Mouse (Mus musculus): ENCODE measurements around the gene Nos3.

Nos3 gene

DNA sequence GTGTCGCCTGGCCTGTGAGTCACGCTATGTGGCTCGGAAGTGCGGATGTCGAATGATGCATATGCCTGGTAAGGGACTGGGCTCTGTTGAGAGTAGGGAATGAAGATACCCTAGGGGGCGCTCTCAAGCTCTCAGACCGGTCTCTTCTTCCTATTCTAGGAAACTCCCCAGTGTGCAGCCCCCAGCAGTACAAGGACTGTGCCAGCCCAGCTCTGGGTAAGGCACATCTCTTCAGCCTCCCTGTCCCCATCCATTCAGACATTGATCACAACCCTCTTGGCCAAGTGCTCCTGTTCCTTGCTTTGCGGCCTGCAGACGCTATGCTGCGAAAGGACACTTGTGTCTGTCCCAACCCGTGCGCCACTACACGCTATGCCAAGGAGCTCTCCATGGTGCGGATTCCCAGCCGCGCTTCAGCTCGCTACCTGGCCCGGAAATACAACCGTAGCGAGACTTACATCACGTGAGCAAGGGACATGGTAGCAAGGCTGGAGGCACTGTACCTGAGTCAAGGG lies 51.7 kb downstream of the Nos3 start:
- in situ Hi-C loops (cut with MboI; ENCODE audit: unreplicated experiment in 2 of 2) = loop anchor here in 1 of 2 experiments (5.0 to 25.0 kb wide), 2 partner anchors 56 to 171 kb away; partner anchors contain the start of genes Abcf2 and Chpf2

DNA sequence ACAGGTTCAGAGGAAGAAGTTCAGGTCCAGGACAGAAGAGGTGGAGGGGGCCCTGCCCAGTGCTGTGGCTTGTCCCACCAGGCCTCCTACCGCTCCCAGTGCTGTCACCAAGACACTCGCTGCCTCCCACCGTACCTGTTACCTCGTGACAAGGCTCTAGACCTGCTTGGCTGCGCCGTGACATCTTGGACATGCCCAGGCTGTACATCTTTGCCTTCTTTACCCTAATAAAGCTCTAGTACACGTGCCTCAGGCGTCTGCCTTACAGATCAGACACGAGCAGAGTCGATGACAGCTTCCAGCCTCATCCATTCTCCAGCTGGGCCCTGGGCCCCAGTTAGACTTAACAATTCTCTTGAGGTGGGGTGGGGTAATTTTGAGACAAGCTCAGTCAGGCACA lies 53.0 kb downstream of the Nos3 start:
- in situ Hi-C loops (cut with MboI; ENCODE audit: unreplicated experiment in 2 of 2) = loop anchor here in 1 of 2 experiments (5.0 to 25.0 kb wide), 2 partner anchors 55 to 170 kb away; partner anchors contain the start of genes Abcf2 and Chpf2

DNA sequence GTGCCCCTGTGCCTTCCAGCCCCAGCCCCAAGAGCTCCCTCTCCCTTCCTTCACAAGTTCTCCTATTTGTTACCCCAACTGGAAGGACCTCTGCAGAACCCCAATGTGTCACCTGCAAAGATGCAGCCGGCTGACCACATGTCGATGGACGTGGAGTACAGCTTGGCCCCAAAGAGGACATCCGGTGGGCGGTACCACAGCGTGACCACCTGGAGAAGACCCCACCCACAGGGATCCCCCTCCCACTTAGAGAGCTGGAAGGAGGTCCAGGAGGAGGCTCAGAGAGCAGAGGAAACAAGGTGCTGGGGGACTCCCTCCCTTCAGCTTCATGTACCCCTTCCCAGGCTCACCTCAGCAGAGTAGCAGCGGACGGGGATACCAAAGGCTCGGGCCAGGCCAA lies 55.8 kb downstream of the Nos3 start:
- in situ Hi-C loops (cut with MboI; ENCODE audit: unreplicated experiment in 2 of 2) = loop anchor here (5.0 to 25.0 kb wide), 2 partner anchors 37 to 167 kb away; partner anchors contain the start of genes Abcf2 (in 1 of the 2) and Chpf2 (in 1 of the 2)

DNA sequence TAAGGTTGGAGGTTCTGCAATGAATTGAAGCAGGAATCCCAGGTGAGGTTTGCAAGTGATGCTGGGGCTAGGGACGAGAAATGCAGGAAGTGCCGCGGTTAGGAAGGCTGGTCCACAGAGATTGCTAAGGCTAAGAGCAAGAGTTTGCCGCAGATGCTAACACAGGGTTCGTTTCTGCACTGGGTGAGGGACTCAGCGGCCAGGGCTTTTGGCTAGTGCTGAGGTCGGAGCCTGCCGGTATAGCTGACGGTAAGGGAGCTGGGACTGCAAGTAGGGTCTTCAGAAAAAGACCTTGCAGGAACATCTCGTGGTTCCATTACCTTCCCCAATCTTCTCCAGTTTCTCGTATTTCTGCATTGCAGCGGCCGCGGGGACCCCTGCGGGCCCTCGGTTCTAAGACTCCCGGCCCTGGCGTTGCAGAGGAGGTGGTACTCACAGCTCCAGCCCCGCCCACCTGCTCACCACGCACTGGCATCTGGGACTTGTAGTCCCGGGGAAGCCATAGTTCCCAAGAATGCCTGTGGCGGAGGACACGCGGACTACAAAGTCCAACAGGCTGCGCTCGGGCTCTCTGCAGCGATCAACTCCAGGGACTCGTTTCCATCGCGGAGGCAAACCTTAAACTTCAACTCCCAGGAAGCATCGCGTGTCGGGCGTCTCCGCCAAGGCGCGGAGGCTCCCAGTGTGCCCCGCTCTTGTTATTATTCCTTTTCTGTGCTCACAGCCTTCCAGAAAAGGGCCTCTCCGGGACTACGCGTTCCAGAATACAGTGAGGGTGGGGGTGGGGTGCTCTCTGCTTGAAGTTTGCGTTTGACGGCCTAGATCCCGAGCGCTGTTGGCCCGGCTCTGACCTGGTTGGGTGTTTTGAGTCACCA lies 58.8 kb downstream of the Nos3 start, which contains the start of the genes Cdk5 and Slc4a2:
TSS of gene Cdk5 (minus strand) at position 402 of the 875 bp plus-strand sequence.
TSS of gene Slc4a2 (plus strand) at position 709 of the 875 bp plus-strand sequence.
- in situ Hi-C loops (cut with MboI; ENCODE audit: unreplicated experiment in 2 of 2) = loop anchor here (5.0 to 25.0 kb wide), 2 partner anchors 34 to 164 kb away; partner anchors contain the start of genes Abcf2 (in 1 of the 2) and Chpf2 (in 1 of the 2)

DNA sequence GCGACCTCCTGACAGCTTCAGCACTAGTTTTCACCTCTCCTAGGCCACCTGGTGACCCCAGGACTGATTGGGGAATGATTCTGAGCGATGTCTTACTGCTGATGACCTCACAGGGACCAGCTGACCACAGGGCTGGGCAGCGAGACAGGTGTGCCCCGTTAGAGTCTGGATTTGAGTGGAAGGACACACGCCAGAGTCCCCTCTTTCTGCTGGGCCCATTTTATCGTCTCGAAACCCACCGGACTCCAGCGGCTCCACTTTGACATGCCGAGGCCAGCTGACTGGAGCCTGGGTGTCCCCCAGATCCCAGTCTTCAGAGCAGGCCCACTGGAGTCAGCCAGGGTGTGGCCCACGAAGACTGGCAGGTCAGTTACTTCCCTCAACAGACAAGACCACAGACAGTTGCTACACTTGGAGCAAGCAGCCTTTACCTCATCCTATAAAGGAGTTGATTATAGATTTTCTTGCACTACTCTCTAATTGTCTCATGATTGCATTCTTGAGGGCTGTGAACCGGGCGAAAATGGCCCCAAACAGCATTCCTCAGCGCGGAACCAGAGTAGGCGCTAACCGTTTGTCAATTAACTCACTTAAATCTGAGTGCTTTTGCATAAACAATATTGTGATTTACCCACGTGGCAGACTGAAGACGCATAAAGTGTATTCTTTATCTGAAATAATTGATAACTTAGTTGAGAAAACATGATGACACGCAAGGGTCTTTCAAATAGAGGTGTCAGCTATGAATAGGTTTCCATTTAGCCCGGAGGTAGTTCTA lies 59.6 kb downstream of the Nos3 start:
- in situ Hi-C loops (cut with MboI; ENCODE audit: unreplicated experiment in 2 of 2) = loop anchor here (5.0 to 25.0 kb wide), 2 partner anchors 33 to 163 kb away; partner anchors contain the start of genes Abcf2 (in 1 of the 2) and Chpf2 (in 1 of the 2)

DNA sequence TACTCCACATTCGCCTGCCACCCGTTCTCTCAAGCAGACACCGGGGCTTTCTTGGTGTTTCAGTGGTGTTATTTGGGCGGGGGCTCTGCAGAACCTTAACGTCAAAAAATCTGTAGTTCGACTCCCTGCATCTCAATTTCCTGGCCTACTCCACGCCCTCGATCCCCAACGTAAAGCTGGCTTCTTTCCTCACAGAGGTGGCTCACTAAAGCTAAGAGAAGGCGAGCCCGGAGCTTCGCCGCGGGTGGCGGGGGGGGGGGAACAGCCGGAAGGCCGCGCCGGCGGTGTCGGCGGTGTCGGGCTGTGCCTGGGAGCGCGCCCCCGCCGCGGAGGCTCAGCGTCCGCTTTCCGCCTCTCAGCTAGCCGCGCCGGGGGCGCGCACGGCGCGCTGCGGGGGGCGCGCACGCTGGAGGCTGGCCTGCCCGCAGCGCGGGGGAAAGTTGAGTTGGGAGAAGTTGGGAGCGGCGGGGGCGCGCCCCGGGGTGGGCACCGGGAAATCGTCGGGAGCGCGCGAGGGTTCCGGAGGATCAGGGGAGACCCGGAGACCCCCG lies 60.3 kb downstream of the Nos3 start:
- in situ Hi-C loops (cut with MboI; ENCODE audit: unreplicated experiment in 2 of 2) = loop anchor here (5.0 to 25.0 kb wide), 2 partner anchors 32 to 162 kb away; partner anchors contain the start of genes Abcf2 (in 1 of the 2) and Chpf2 (in 1 of the 2)

DNA sequence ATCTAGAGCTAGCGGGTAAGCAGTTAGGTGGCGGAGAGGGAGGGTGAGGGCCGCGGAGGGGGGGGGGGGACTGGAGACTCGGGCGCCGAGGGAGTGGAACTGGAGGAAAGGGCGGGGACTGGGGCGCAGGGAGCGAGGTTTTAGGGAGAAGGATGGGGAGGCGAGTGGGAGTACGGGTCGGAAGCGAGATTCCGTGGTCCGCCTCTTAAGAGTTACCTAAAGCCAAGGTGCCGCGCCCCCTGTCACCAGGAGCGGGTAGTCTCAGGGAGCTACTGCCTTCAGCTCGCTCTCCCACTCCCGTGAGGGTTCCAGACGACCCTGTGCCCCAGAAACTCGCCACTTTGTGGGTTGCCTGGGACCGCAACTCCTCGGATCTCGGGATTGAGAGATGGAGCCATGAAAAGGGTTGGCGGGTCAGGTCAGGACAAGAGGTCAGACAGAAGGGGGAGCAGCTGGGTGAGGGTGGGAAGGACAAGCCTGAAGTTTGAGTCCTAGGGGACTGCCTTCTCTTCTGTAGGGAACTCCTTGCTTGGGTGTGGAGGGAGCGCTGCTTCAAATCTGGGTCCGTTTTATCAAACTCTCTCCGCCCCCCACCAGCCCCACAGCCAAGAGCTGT lies 60.9 kb downstream of the Nos3 start:
- in situ Hi-C loops (cut with MboI; ENCODE audit: unreplicated experiment in 2 of 2) = no loop called here

DNA sequence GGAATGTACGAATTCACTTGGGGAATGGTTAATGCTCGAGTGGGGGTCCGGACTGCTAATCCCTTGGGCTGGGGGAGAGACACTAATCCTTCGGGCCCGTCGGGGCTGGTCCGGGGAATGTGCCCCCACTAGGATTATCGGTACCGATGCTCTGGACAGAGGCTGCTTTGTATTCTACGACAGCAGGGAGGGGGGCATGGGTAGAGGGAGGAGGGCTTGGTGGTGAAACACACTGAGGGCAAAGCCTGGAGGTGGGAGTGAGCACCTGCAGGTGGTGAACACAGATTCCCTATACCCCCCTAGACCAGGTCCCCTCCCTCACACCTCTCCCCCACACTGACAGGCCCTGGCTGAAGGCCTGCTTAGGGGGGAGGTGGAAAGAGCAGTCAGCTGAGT lies 61.4 kb downstream of the Nos3 start:
- in situ Hi-C loops (cut with MboI; ENCODE audit: unreplicated experiment in 2 of 2) = no loop called here

DNA sequence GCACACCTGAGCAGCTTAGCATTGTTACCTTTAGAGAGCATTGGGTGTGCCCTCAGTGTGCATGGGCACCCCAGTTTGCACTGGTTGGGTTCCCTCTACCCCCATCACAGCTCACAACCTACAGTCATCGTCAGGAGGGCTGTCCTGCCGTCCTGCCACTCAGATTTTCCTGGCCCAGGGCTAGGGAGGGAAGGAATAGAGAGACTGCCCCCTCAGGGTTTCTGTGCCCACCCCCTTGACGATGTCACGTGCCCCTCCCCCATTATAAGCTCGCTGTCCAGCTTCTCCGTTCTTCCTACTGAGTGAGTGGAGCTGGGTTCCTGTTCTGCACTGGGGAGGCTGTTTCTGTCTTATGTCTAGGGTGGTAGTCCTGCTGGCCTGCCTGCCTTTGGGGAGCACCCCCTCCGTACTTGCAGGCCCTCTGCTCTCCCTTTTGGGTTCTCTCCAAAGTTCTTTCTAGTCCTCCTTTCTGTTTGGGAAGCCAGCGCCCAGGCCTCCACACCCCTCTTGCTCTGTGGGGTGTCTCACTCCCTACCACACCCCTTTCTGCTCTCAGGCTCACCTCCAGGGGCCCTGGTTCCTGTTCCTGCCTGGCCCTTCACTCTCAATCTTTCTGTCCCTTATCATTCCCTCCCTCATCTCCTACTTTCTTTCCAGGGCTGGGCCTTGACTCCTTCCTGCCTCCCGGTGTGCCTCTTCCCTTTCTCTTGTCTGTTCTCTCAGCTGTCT lies 62.1 kb downstream of the Nos3 start:
- in situ Hi-C loops (cut with MboI; ENCODE audit: unreplicated experiment in 2 of 2) = no loop called here

DNA sequence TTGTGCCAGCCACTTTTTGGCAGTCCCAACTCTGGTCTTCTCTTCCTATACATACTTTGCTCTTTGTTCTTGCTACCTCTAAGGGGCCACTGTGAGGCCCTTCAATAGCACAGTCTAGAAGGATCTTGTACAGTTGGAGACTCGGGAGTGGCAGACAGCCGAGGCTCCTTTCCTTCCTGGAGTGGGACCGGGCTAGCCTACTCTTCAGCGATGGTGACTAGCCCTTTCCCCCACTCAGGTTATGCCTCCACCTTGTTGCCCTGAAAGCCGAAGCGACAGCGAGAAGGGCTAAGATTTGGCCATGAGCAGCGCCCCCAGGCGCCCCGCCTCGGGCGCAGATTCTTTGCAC lies 62.6 kb downstream of the Nos3 start:
- in situ Hi-C loops (cut with MboI; ENCODE audit: unreplicated experiment in 2 of 2) = no loop called here

DNA sequence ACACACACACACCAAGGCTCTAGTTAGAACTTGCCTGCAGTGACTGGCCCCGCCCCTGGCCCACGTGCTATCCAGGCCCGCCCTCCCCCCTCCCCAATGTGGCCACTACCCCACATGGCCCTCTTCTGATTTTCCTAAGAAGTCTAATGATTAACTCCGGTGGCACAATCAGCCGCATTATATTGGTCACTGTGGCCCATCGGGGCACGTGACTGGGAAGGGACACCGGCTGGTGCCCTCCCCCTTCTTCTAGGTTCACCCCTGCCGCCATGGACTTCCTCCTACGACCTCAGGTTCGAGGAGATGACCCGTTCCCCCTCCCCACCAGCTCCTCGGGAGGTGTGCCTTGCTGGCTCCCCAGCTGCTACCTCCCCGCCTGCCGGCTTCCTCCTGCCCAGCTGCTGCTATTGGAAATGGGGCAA lies 63.4 kb downstream of the Nos3 start:
- in situ Hi-C loops (cut with MboI; ENCODE audit: unreplicated experiment in 2 of 2) = no loop called here

DNA sequence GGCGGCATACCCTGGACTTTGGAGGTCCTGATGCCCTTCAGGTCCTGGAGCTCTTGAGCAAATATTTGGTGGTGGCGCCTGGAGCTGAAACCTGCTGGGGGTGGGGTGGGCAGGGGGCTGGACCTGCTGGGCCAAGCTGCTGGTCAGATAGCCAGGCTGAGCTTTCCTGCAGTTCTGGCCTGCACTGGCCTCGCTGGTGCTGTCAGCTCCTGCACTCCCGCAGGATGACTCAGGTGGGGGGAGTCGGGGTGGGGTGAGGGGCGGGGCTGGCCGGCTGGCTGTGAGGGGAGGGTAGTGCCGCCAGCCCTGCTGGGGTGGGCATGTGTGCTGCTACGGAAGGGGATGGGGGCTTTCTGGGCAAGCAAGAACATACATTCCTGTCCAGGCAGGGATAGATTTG lies 64.0 kb downstream of the Nos3 start:
- in situ Hi-C loops (cut with MboI; ENCODE audit: unreplicated experiment in 2 of 2) = no loop called here

DNA sequence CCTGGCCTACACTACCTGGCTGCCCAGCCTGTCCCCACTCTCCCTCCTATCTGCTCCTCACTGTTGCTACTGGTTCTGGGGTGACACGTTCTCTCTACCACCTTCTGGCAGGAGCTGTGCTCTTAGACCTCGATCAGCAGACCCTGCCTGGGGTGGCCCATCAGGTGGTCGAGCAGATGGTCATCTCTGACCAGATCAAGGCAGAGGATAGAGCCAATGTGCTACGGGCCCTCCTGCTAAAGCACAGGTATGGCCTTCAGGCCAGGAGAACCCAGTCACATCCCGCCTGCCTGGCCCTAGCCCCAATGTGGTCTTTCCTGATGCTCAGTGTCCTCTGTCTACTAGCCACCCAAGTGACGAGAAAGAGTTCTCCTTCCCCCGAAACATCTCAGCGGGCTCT lies 69.4 kb downstream of the Nos3 start:
- in situ Hi-C loops (cut with MboI; ENCODE audit: unreplicated experiment in 2 of 2) = no loop called here
